Mouse (Mus musculus) hindbrain, postnatal 0 days (tissue): ENCODE measurements around the gene Hsd17b12. TPM values are rescaled to one million over a fixed set of nuclear protein-coding genes. Genes with fewer than 3 reads are reported as not detected.
A peak's percentile ranks its signal among the peaks of the same experiment; 100 is the strongest.

Source experiments
- ATAC-seq: fragments of 200-750 bp; cut with Nextera tagmentation; 2 replicates; pipeline ENCODE4 v1.8.0; 2017; ENCODE audit warnings: mild to moderate bottlenecking, moderate TSS enrichment, moderate library complexity
- DNase-seq: peaks from one replicate; pipeline ENCODE4 v3.0.0-alpha.2; 2015; ENCODE audit warnings: low spot score
- H3K27ac ChIP-seq: fragments of 300-500 bp; sonication (generic); 2 replicates; pipeline ENCODE4 v1.5.1; 2014; ENCODE audit warnings: mild to moderate bottlenecking
- H3K27me3 ChIP-seq: fragments of 300-500 bp; sonication (generic); 2 replicates; pipeline ENCODE4 v1.6.1; 2014; ENCODE audit warnings: low read length, mixed read lengths; ENCODE audit not compliant: insufficient read depth
- H3K36me3 ChIP-seq: fragments of 300-500 bp; sonication (generic); 2 replicates; pipeline ENCODE4 v1.6.1; 2014; ENCODE audit warnings: low read length, mixed read lengths; ENCODE audit not compliant: insufficient read depth
- H3K4me1 ChIP-seq: fragments of 300-500 bp; sonication (generic); 2 replicates; pipeline ENCODE4 v1.6.1; 2014; ENCODE audit warnings: antibody characterized with exemption, low read length, mixed read lengths; ENCODE audit not compliant: insufficient read depth
- H3K4me2 ChIP-seq: fragments of 300-500 bp; sonication (generic); 2 replicates; pipeline ENCODE4 v1.6.1; 2014; ENCODE audit warnings: low read depth, mild to moderate bottlenecking, low read length, moderate library complexity, mixed read lengths
- H3K4me3 ChIP-seq: fragments of 300-500 bp; sonication (generic); 2 replicates; pipeline ENCODE4 v1.5.1; 2014; ENCODE audit warnings: low read length
- H3K9ac ChIP-seq: fragments of 300-500 bp; sonication (generic); replicated peaks from 2 replicates; pipeline ENCODE4 v1.6.1; 2014; ENCODE audit warnings: mild to moderate bottlenecking, low read length, moderate library complexity, mixed read lengths
- H3K9me3 ChIP-seq: fragments of 300-500 bp; sonication (generic); 2 replicates; pipeline ENCODE4 v1.6.1; 2016; ENCODE audit warnings: low read length, mixed read lengths
- CTCF ChIP-seq: IDR thresholded peaks from 2 replicates; pipeline ENCODE4 v1.5.1; 2016; ENCODE audit warnings: antibody characterized with exemption, control low read depth, low read depth
- WGBS: fragments of 180-500 bp; shearing (Covaris S2); extraction: QIAGEN DNeasy Blood & Tissue Kit; methylation state at CpG from one replicate; pipeline ENCODE4 v1.1.7; 2014; 5-methylcytosine and 5-hydroxymethylcytosine counted together
- polyA plus RNA-seq: library from polyadenylated mRNA; unstranded; fragments of >200 nt; fragmentation: Nextera tagmentation; extraction: Ambion mirVana; gene quantifications from 2 replicates; pipeline ENCODE4 v1.2.1, GENCODE M21; 2015
- total RNA-seq: library from RNA; depleted of rRNA; stranded (reverse); fragments of >200 nt; gene quantifications from 2 replicates; pipeline ENCODE4 v1.2.3, GENCODE M21; 2014

Gene Hsd17b12
- total and polyA plus RNA-seq, 2 experiments from 2014 or later, result 50.9 to 154 TPM

DNA sequence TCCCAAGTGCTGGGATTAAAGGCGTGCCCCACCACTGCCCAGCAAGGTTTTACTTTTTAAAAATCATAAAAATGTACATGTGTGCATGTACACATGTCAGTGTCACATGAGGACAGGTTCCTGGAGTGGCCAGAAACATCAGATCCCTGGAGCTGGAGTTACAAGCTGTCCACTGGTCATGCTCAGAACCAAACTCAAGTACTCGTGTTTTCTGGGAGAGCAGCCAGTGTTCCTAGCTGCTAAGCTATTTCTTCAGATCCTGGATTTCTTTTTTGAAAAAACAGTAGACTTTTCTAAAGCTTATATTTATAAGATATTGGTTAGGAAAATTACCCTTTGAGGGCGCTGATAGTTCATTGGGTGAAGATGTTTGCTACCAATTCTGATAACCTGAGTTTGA lies 18.6 kb upstream of the Hsd17b12 start:
- Histone ChIP-seq H3K4me1 (peaks cover 6% of the 10 kb centered on the region; the same call in 1 of the 2 replicates), H3K4me2 (no peak overlapping the region), H3K9me3 (no peaks in the 10 kb centered on the region), H3K9ac (no peak overlapping the region), H3K27ac (no peak overlapping the region), H3K4me3 (no peak overlapping the region), H3K36me3 (no peaks in the 10 kb centered on the region), H3K27me3 (no peaks in the 10 kb centered on the region)
- 89% methylated on average over 3 of the region's 3 CpGs for WGBS
- ATAC-seq, result no peak
- DNase-seq, result no peak
- TF ChIP-seq CTCF, result no peak

DNA sequence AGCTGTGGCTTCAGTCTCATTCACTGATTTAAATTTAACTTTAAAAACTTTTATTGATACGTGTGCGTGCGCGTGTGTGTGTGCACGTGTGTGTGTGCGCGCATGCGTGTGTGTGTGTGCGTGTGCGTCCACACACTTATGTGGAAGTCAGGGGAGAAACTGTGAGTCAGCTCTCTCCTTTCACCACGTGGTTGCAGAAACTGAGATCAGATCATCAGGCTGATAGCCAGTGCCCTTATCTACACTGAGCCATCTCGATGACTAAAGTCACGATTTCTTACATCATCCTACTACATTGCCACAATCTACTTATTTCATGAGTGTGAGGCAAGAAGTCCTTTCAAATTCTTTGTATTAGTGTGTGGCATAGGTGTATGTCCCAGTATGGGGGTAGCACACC lies 15.8 kb upstream of the Hsd17b12 start:
- ATAC-seq, result no peak

DNA sequence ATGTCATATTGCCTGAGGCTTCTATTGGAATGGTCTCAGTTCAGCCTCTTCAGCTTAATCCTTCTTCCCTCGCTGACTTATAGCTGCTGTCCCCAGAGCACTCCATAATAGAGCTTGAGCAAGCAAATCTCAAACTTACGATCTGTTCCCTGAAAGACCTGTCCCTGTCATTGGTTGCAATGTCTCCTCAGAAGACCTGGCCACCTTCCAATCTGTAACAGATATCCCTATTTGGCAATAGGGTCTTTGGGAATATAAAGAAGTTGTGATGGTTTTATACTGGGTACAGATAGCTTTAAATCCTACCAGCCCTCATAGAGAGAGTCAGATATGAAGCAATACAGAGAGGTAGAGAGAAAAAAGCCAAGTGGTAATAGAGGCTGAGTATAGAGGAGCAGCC lies 5.4 kb upstream of the Hsd17b12 start:
- H3K4me3 ChIP-seq, result no peak overlapping the region
- H3K9ac ChIP-seq, result no peak overlapping the region
- H3K27ac ChIP-seq, result no peak overlapping the region
- no peaks in the 10 kb centered on the region for H3K36me3 ChIP-seq
- no peak for TF ChIP-seq CTCF
- no peaks in the 10 kb centered on the region for H3K4me1 ChIP-seq
- 67% methylated on average over 2 of the region's 2 CpGs for WGBS
- DNase-seq (no peak), ATAC-seq (no peak)
- no peak overlapping the region for H3K4me2 ChIP-seq
- H3K9me3 ChIP-seq, result no peaks in the 10 kb centered on the region
- no peaks in the 10 kb centered on the region for H3K27me3 ChIP-seq

More for the DNA sequence above, 15.8 kb upstream of the Hsd17b12 start:
- Histone ChIP-seq H3K27me3 (no peaks in the 10 kb centered on the region), H3K4me1 (peaks cover 6% of the 10 kb centered on the region; the same call in 1 of the 2 replicates), H3K27ac (no peak overlapping the region), H3K36me3 (no peaks in the 10 kb centered on the region), H3K4me2 (no peak overlapping the region), H3K9me3 (no peaks in the 10 kb centered on the region), H3K9ac (no peak overlapping the region), H3K4me3 (no peak overlapping the region)
- WGBS, result 91% methylated on average over 13 of the region's 13 CpGs
- no peak for TF ChIP-seq CTCF
- DNase-seq, result no peak

DNA sequence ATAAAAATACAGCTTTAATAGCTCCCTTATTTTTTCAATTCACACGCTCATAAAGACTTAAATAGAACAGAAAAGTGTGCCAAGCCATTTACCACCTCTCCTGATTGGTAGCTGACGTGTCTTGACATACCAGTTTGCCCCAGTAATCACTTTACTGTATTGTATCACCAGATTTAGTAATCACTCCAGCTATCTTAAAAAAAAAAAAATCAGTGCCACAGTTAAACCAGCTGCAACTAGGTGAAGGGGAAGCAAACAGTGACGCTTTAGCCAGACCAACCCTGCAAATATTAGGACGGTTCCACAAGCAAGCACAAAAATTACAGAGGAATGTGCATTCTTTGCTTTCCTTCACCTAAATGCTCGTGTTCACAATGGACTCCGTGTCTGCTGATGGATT lies 4.4 kb upstream of the Hsd17b12 start:
- no peak for DNase-seq
- no peaks in the 10 kb centered on the region for H3K9me3 ChIP-seq
- no peaks in the 10 kb centered on the region for H3K27me3 ChIP-seq
- no peak overlapping the region for H3K27ac ChIP-seq
- H3K36me3 ChIP-seq, result no peaks in the 10 kb centered on the region
- H3K4me3 ChIP-seq, result no peak overlapping the region
- WGBS, result 74% methylated on average over 6 of the region's 6 CpGs
- ATAC-seq, result no peak
- no peak for TF ChIP-seq CTCF
- no peaks in the 10 kb centered on the region for H3K4me1 ChIP-seq
- H3K9ac ChIP-seq, result no peak overlapping the region
- no peak overlapping the region for H3K4me2 ChIP-seq

- no peak for TF ChIP-seq CTCF
- Histone ChIP-seq H3K9ac (0 out of 2 replicates have a peak overlapping the region, but pooled peaks have one; percentile 28), H3K4me3 (peak overlapping the region; percentile 44), H3K27me3 (no peaks in the 10 kb centered on the region), H3K27ac (peak overlapping the region; percentile 58; the same call in 1 of the 2 replicates), H3K9me3 (no peaks in the 10 kb centered on the region), H3K4me1 (peaks cover 8% of the 10 kb centered on the region; the same call in 1 of the 2 replicates), H3K4me2 (peak overlapping the region; percentile 61), H3K36me3 (no peaks in the 10 kb centered on the region)
- WGBS, result 17% methylated on average over 4 of the region's 4 CpGs
- ATAC-seq (no peak), DNase-seq (no peak)
These were observed 738 bp upstream of the Hsd17b12 start for GRCm38 (mm10) chr2:94158520-94158884.

- peak overlapping the region; percentile 90 for H3K27ac ChIP-seq
- peaks cover 8% of the 10 kb centered on the region; the same call in 1 of the 2 replicates for H3K4me1 ChIP-seq
- DNase-seq, result no peak
- H3K9ac ChIP-seq, result peak overlapping the region; percentile 84
- 1% methylated on average over 10 of the region's 10 CpGs for WGBS
- no peaks in the 10 kb centered on the region for H3K9me3 ChIP-seq
- TF ChIP-seq CTCF, result no peak
- H3K4me3 ChIP-seq, result peak overlapping the region; percentile 96
- no peaks in the 10 kb centered on the region for H3K36me3 ChIP-seq
- ATAC-seq, result no peak
- peak overlapping the region; percentile 83 for H3K4me2 ChIP-seq
- no peaks in the 10 kb centered on the region for H3K27me3 ChIP-seq
These were observed 713 bp downstream of the Hsd17b12 start for GRCm38 (mm10) chr2:94157051-94157450.

DNA sequence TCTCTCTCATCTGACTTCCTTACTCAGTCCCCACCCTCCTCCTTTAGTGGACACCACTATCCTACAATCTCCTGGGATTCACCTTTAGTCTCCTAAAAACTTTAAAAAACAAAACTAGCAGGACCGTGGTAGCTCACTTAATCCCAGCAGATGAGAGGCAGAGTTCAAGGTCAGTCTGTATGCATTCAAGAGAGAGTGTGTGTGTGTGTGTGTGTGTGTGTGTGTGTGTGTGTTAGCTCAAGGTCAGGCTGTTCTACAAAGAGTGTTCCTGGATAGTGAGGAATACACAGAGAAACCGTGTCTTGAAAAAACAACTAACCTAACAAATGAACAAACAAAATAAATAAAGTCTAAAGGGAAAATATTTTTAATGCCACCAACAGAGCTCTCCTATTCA lies 12.6 kb downstream of the Hsd17b12 start:
- no peak overlapping the region for H3K9ac ChIP-seq
- no peaks in the 10 kb centered on the region for H3K36me3 ChIP-seq
- WGBS, result 81% methylated on average over 2 of the region's 2 CpGs
- H3K9me3 ChIP-seq, result no peaks in the 10 kb centered on the region
- no peak overlapping the region for H3K4me3 ChIP-seq
- no peaks in the 10 kb centered on the region for H3K4me1 ChIP-seq
- H3K27me3 ChIP-seq, result no peaks in the 10 kb centered on the region
- H3K27ac ChIP-seq, result no peak overlapping the region
- no peak for TF ChIP-seq CTCF
- H3K4me2 ChIP-seq, result no peak overlapping the region
- DNase-seq, result no peak
- ATAC-seq, result no peak
